Mouse (Mus musculus) brain, embryonic 18.5 days (tissue): Measurements from ENCODE around the gene Hist1h2ab.
"Not testable (repeated sequence)": the region's sequence is repeated elsewhere in the genome, so short reads cannot be mapped to it uniquely, and the experiment has no call there.

Experiments used
- DNase-seq: peaks from one replicate; pipeline ENCODE4 v3.0.0-alpha.2; 2012; ENCODE audit warnings: low read depth, low spot score

The Hist1h2ab gene

DNA sequence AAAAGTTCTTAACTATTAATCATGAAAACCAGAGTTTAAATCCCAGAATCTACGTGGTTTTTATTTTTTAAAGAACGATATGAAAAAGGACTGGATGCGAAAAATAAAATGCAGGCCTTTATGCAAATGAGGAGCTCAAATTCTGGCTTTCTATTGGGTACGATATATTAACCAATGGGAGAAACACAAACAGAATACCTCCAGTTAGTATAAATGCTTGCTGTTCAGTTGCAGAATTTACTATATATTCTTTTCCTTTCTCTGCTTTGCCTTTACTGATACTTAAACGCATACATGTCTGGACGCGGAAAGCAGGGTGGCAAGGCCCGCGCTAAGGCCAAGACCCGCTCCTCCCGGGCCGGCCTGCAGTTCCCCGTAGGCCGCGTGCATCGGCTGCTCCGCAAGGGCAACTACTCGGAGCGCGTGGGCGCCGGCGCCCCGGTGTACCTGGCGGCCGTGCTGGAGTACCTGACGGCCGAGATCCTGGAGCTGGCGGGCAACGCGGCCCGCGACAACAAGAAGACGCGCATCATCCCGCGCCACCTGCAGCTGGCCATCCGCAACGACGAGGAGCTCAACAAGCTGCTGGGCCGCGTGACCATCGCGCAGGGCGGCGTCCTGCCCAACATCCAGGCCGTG is at the start of gene Hist1h2ab:
Hist1h2ab (plus strand) TSS at position 288 of the 639 bp plus-strand sequence.
- not testable (repeated sequence) for DNase-seq

DNA sequence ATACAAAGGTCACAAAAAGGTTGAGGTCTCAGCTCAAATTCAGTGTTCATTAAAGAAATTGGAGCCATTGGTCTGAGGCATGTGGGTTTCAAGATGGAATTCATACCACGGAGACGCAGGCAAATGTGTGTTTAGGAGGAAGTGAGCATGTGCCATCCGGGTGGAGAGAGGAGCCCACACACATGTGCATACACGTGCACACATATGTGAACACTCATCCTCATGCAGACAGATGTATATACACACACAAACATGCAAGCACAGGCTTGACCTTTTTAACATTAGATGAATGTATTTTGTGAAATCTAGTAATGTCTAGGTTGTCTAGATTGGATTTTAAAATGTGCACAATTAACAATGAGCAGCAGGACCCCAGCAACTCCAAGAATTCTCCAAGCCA is 48.7 kb upstream of the Hist1h2ab start:
- DNase-seq: no peak

DNA sequence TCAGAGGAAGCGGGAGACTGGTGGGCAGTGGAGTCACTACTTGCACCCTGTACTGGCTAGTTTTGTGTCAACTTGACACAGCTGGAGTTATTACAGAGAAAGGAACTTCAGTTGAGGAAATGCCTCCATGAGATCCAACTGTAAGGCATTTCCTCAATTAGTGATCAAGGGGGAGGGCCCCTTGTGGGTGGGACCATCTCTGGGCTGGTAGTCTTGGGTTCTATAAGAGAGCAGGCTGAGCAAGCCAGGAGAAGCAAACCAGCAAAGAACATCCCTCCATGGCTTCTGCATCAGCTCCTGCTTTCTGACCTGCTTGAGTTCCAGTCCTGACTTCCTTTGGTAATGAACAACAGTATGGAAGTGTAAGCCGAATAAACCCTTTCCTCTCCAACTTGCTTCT is 48.1 kb upstream of the Hist1h2ab start:
- DNase-seq: not testable (repeated sequence)

DNA sequence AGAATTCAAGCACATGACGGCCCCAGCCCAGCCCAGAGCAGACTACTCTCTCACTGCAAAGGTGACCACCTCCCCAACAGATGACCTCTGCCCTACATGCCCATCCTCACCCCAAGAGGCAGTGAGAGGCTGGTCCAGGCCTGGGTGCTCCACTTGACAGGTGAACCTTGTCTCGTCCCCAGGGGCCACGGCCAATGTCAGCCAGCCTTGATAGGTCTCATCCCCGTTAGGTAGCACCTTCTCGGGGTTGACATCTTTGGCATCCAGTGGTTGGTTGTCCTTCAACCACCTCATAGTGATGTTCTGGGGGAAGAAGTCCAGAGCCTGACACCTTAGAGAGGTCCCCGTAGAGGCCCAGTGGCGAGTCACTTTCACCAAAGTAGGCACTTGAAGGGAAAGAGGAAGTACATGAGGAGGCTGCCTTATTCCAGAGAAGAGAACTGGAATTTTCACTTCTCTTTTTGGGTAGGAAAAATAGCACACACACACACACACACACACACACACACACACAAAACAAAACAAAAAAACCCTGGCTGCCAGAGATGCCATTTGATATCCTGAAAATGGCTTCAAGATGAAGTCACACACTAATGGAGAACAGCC is 45.1 kb upstream of the Hist1h2ab start:
- no peak for DNase-seq

DNA sequence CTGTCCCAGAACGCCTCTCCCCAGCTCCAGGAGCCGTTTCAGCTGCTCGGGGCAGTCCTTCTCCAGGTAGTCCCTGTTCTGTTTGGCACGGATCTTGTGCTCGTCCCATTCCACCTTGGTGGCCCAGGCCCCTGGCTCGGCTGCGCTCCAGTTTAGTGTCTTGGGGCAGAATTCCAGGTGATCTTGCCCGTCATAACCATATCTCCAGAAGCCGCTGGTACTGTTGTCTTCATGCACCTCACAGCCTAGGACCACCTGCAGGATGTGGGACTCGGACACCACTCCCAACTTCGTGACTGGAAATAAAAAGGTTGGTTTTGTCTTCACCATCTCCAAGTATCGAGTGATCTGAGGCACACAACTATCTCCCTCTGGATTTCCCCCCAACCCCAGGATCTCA is 44.2 kb upstream of the Hist1h2ab start:
- no peak for DNase-seq

DNA sequence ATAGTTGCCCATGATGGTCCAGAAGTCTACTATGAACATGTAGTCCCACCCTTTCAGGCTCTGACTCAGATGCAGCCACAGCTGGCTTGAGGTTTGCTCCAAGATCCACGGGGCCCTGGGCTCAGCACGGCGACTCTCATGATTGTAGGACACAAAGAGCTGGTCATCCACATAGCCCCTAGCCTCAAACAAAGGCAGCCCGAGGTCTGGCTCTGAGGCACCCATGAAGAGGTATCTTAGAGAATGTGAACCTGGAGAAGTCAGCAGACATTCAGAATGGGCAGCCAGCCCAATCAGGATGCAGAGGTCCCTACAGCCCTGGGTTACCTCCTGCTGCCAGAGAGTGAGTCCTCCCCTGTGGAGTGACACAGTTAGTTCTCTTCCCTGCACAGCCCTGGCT is 42.9 kb upstream of the Hist1h2ab start:
- no peak for DNase-seq

DNA sequence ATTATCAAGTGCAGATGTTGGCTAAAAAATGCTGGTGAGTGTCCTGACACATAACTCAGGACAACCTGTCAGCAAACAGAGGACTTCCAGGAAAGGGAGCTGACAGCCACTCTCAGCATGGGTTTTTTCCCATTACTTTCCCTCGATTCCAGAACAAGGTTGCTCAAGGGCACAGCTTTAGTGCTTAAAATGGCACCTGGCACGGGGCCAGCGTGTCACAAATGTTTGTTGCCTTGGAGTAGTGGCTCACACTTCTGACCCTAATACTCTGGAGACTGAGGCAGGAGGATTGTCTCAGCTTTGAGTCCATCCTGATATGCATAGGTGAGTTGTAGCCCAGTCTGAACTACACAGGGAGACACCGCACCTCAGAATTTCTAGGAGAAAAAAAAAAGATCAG is 42.3 kb upstream of the Hist1h2ab start:
- no peak for DNase-seq

DNA sequence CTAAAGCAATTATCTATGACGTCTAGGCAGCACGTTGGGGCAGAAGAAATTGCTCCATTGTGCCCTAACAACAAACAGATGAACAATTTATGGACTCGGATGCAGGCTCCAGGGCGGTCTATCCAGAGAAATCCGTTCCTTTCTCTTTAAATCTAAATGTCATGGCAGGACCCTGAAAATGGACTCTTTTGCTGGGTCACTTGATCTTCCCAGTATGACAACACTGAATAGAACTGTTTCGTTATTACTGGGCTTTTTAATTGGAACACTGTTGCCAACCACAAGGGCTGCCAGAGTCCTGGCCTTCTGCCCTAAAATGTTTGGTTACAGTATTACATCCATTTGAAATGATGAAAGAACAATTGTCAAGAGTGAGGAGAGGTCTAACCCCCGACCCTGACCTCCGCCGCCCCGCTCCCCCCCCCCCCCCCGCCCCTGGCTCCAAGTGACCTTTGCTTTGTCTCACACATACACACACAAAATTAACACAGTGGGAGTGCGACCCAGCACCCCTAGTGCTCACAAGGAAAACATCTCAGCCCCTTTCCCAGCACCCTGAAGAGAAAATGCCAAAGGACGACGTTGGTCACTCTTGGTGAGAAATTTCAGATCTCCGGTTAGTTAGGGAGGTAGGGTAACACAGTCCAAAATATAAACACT is 41.1 kb upstream of the Hist1h2ab start:
- DNase-seq: no peak

DNA sequence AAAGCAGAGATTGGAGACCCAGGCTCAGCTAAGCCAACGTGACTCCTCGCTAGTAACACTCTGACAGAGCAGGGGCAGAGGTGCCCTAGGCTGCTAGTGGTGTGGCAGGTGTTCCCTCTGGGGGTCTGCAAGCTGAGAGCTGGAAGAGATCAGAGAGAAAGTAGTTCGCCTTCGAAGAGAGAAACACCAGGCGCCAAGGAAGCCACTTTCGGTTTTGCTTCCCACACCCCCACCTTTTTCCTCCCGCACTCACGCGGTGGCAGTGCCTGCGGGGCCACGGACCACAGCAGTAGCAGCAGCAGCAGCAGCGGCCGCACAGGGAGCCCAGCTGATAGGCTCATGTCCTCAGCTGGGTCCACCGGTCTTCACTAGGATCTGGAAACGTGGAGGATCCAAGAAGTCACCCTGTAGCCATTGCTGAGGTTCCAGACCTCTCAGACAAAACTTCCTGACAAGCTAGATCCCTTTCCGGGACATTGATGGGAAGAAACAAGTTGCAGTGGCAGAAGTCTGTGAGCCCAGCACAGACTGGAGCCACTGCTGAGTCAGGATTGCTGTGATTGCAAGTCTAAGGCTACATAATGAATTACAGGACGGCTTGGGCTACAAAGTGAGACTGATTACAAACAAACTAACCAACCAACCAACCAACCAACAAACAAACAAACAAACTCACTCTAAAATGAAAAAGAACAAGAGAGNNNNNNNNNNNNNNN is 40.4 kb upstream of the Hist1h2ab start, which contains the start of gene Hfe:
Hfe (minus strand) TSS at position 481 of the 716 bp plus-strand sequence.
- DNase-seq: no peak

DNA sequence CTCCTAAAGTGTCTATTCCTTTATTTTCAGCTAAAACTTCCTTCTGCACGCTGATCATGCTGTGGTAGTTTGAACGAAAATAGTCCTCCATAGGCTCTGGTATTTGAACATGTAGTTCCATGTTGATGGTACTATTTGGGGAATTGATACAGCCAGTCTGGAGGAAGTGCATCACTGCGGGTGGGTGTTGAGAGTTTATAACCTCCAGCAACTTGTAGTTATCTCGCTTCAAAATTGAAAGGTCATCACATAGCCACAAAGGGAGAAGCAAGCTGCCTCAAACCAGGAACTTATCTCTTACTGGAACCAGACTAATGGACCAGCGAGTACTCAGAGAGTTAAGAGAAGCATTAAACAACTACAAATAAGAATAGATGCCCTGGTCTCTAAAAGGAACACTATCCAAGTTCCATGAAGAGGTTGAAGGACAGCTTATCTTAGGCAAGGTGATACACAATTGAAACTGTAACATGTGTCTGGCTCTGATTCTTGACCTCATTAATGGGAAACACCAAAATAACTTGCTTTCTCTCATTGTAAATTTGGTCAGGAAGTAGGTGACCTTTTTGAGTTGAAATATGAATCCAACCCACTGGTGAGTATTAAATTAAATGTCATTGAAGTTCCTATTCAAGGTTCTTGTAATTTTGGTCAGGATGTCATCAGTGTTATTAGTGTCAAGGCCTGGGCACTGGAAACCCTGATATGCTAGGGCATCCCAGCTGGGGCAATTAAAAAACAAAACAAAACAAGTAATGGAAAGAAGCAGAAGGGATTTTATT is 34.5 kb upstream of the Hist1h2ab start:
- no peak for DNase-seq

DNA sequence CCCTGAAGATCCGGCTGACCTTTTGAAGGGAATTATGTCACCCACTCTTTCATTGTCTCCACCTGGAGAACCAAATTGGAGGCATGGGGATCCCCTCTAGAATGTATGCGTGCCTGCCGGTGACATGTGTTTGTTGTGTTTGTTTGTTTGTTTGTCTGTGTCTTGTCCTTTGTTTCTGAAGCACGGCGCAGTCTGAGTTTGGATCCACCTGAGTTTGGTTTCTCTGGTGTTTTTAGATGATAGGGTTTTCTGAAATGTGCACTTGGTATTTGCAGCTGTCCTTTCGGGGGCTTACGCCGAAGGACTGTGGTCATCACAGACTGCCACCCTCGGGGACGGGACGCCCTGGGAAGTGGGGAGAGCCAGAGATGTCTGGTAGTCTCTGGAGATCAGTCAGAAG is 33.8 kb upstream of the Hist1h2ab start:
- DNase-seq: no peak

DNA sequence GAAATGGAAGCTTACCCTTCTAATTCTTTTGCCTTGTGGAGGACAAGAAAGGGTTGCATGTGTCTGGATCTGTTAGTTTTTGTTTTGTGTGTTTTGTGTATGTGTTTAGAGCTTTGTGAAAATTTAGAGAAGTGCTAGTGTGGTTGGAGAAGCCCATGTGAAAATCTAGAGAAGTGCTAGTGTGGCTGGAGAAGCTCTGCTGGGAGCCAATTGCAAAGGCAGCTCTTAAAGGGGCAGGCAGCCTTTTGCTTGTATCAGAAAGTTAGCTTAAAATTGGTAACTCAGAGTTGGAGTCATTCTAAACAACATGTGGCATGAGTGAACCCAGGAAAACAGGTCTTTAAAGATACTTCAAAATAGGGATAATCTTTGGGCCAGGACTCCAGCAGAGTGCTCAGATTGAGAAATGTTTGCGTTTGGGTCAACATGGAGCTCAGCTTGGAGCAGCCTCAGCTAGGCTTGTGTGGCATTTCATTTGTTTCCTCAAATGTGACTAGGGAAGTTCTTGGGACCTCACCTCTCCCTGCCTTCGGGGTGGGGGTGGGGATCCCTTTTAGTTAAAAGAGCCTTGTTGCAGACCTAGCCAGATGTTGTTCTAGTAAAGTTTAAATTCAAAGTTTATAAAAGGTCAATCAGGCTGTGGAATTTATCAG is 33.2 kb upstream of the Hist1h2ab start:
- not testable (repeated sequence) for DNase-seq

DNA sequence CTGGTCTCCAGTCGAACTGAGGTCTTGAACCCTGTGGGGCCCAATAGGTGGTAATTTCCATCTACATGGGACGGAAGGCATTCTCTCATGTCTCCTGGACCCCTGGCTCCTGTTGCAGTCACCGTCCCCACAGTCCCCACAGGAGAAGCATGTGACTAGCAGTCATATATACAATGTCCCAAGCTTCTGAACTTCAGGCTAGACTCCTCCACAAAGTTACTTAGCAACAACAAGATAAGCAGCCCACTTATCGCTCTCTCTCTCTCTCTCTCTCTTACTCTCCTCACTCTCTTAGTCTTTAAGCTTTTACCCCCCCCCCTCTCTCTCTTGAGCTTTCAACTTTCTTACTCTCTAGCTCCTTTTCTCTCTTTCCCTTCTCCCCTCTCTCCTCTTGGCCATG is 26.7 kb upstream of the Hist1h2ab start:
- no peak for DNase-seq

DNA sequence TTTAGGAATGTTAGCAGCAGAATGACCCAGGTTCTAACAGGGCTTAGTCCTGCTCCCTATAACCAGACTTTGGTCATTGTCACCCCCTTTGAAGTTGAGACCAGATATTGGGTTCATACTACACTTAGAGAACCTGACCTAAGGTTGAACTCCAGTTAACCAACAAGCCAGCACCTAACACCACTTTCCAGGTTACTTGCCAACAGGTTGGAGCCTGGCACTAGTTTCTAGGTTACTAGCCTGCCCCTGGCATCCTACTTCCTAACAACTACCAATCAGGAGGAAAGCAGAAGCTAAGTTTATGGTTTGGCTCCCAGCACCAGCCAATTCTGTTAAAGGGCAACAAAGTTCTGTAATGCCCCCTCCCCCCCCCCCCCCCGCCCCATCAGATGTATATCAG is 25.7 kb upstream of the Hist1h2ab start:
- DNase-seq: no peak

DNA sequence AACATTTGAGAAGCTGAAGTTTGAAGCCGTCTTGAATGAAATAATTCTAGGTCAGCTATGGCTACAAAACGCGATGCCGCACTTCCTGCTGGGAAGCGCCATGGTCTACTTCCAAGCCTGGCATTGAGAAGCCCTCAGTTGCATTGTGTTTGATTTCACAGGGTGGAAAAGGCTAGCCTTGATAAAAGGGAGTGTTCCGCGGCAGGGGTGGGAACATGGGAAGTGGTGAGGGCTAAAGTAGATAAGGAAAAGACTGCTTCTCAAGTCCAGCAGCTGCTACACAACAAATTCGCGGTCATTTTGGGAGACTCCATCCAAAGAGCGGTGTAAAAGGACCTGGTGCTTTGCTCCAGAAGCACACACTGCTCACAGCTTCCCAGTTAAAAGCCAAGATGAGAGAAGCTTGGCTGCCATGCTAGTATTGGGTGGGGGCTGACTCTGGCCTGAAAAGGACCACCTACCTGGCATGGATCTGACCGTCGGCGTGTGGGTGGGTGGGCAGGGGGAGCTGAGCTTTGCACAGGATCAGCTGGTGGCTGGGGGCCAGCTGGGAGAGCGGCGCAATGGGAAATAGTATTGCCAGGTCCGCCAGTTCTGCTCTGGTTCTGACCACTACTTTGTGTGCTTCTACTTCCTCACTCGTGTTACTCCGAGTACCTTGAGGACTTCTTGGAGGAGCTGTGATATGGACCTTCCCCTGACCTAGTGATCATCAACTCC is 22.3 kb upstream of the Hist1h2ab start:
- DNase-seq: no peak

DNA sequence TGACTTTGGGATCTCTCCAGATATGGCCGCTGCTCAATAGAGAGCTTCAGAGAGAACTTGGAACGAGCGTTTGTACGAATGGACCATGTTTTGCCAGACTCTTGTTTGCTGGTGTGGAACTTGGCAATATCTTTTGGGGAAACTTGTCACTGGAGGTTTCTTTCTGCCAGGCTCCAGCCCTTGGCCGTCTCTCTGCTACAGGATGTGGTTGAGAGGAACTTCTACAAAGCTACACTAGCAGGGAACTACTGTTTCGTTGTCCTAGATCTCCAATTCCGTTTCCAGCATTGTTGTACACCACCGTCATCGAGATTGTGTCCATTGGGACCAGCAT is 21.8 kb upstream of the Hist1h2ab start:
- DNase-seq: no peak

DNA sequence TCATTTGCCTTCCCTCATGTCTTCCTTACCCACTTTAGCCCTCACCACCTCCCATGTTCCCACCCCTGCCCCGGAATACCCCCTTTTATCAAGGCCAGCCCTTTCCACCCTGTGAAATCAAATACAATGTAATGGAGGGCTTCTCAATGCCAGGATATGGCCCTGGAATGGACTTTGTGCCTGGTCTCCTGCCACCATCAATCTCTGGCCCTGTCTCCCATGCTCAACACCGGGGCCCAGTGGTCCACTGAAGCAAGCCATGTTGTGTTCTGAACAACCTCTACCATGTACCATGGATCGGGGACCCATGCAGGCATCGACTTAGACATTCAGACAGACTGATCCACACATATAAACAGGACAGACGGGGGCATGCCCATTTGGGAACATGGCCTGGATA is 21.2 kb upstream of the Hist1h2ab start:
- no peak for DNase-seq

DNA sequence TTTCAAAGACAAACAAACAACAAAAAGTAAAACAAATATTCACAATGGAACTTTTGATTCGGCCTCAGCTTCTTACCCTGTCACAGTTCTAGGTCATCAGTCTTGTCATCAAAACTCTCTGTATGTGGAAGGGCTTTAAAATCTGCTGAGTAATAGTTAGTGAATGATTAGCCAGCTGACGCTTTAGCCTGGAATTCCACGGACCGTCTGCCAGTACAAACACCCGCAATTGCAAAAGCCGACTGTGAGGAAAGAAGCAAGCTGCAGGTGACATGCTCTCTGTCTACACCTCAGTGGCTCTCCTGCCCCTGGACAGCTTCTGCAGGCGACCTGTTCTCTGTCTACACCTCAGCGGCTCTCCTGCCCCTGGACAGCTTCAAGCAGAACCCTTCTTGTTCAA is 20.4 kb upstream of the Hist1h2ab start:
- DNase-seq: no peak

DNA sequence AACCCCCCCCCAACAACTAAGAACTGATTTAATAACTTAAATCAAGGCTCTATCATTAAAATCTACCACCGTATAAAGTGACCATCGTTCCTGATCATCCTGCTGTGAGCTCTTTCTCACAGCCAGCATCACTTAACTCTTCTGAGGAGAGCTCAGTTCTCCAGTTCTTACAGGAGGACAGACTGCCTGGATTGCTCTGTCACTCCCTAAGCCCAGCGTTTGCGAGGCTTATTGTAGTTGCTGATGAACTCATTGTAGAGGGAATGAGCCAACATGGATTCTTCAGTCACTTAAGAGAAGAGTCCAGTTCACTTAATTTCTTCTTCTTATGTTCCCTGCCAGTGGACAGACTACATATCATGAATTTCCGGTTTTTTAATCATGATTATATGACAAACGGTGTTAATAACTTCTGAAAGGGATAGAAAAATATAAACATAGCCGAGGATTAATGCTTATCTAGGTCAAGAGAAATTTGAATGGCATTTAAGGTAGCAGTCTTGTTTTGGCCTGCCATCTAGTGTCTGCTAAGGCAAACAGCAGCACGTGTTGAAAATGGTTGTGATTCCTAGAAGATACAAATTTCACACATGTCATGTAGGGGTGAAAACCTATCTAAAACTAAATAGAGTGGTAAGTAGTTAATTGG is 18.6 kb upstream of the Hist1h2ab start:
- no peak for DNase-seq

DNA sequence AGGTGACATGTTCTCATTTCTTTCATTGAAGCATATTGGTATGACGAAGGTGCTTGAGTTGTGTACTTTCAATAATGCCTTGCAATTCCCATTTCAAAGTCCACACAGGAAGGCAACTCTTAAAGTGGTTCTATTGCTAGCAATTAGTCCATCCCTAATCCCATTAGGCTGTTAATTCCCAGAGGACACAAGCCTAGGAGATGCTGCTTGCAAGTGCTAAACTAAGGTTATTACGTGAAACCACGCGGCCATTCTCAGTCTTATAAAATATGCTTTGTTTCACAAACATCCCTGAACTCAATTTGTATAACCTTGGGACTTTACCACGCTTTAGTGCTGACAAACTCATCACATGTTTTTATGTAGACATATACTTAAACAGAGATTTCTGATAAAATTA is 13.8 kb upstream of the Hist1h2ab start:
- no peak for DNase-seq
